Mouse (Mus musculus) megakaryocyte, embryonic 14.5 days (primary cell): Measurements from ENCODE around the gene Myo1e.

ENCODE experiments used
- FLI1 ChIP-seq: IDR thresholded peaks from 2 replicates; pipeline ENCODE4 v1.6.1; 2012; ENCODE audit warnings: low read length, inconsistent platforms, mixed read lengths
- GATA1 ChIP-seq: IDR thresholded peaks from 3 replicates; pipeline ENCODE4 v1.6.1; 2012; ENCODE audit warnings: mixed read lengths, low read length, inconsistent platforms, borderline replicate concordance

GRCm38 (mm10) chr9:70366898-70367297, 159.7 kb downstream of the Myo1e start:
- TF ChIP-seq GATA1 (no peak), FLI1 (no peak)
